ENCODE assay signal across 33 mouse cellular contexts in the genomic region with DNA sequence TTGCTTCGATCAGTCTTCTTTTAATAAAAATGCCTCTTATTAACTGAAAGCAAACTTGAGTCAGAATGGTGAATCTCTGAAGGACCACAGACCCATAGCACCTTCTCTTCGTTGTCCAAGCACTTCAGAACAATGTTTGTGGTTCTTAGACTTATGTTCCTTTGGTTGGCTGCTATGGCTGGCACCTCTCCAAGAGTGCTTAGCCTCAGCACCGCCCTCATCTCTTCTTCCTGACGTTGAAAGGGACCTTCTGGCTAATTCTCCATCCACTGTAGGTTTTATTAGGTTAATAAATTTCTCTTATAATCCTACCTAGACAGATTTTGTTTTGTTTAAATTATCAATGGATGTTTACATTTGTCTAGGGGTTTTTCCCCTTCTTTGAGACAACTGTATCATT. TPM values are rescaled to one million over a fixed set of nuclear protein-coding genes. Genes with fewer than 3 reads are reported as not detected.
DNase-seq lines count a peak whose midpoint lies in the region; ATAC-seq and TF ChIP-seq lines count a peak whose summit lies in the region.
"Had no signal": no experiment of that assay in that cellular context is flagged by ENCODE, and none has a peak within 500 bp of the region (broad histone marks: within the 10 kb centered on the region; RNA-seq: fewer than 3 reads in every experiment).

No protein-coding gene starts in this region.

- no peak overlapping the region for H3K9ac ChIP-seq in kidney, embryonic 16.5 days (replicated peaks; ENCODE audit: low read length)
- no peak overlapping the region for H3K9ac ChIP-seq in hindbrain, embryonic 12.5 days
- H3K9ac ChIP-seq: embryonic facial prominence, embryonic 12.5 days; heart, embryonic 13.5 days; intestine, embryonic 15.5 days; liver, embryonic 15.5 days; midbrain, embryonic 15.5 days; neural tube, embryonic 15.5 days; stomach, embryonic 15.5 days had no signal

- no peak for TF ChIP-seq CTCF in lung, adult 2 months (IDR thresholded peaks at IDR 0.05; ENCODE audit: insufficient read depth, low read length)

- no peak overlapping the region for H3K27ac ChIP-seq in kidney, embryonic 16.5 days (ENCODE audit: low read length)
- no peak overlapping the region for H3K27ac ChIP-seq in hindbrain, embryonic 12.5 days
- H3K27ac ChIP-seq: embryonic facial prominence, embryonic 12.5 days; heart, adult 2 months; heart, embryonic 13.5 days; hindbrain, postnatal 0 days; intestine, embryonic 15.5 days; liver, embryonic 15.5 days; midbrain, embryonic 10.5 days; midbrain, embryonic 15.5 days; neural tube, embryonic 15.5 days; stomach, embryonic 15.5 days had no signal

- no peak overlapping the region for H3K4me3 ChIP-seq in kidney, embryonic 16.5 days (ENCODE audit: low read length)
- no peak overlapping the region for H3K4me3 ChIP-seq in lung, adult 2 months (replicated peaks; ENCODE audit: extremely low read depth, low read depth, low read length)
- H3K4me3 ChIP-seq in hindbrain, embryonic 12.5 days = no peak overlapping the region
- H3K4me3 ChIP-seq: embryonic facial prominence, embryonic 12.5 days; heart, adult 2 months; heart, embryonic 13.5 days; intestine, embryonic 15.5 days; liver, embryonic 15.5 days; midbrain, embryonic 10.5 days; midbrain, embryonic 15.5 days; neural tube, embryonic 15.5 days; stomach, embryonic 15.5 days had no signal

- H3K36me3 ChIP-seq in kidney, embryonic 16.5 days (ENCODE audit: insufficient read depth, low read length) = no peaks in the 10 kb centered on the region
- no peaks in the 10 kb centered on the region for H3K36me3 ChIP-seq in hindbrain, embryonic 12.5 days
- H3K36me3 ChIP-seq: embryonic facial prominence, embryonic 12.5 days; G1E; heart, embryonic 13.5 days; intestine, embryonic 15.5 days; liver, embryonic 15.5 days; midbrain, embryonic 10.5 days; midbrain, embryonic 15.5 days; neural tube, embryonic 15.5 days; stomach, embryonic 15.5 days had no signal

- DNase-seq in heart, adult 11 months = peak; percentile 2
- DNase-seq in heart, postnatal 25 days (ENCODE audit: low spot score) = no peak
- peak; percentile 54 to 61 for DNase-seq in kidney, postnatal 4 days
- peak; percentile 9 for DNase-seq in lung, postnatal 14 days
- no peak for DNase-seq in lung, adult 2 months
- DNase-seq: adrenal gland, postnatal 14 days; cerebellum, adult 11-12 months; cerebellum, adult 9-11 months; embryo, embryonic 11 days; gastrocnemius, postnatal 25 days; heart, adult 2 months; heart, postnatal 10 days; kidney, adult 8-10 months; layer of hippocampus, adult 9-11 months; right cerebral cortex, postnatal 25 days had no signal

- no peak overlapping the region for H3K4me2 ChIP-seq in kidney, embryonic 16.5 days (replicated peaks; ENCODE audit: low read depth, low read length)
- H3K4me2 ChIP-seq in hindbrain, embryonic 12.5 days (replicated peaks) = no peak overlapping the region
- H3K4me2 ChIP-seq: embryonic facial prominence, embryonic 12.5 days; heart, embryonic 13.5 days; intestine, embryonic 15.5 days; liver, embryonic 15.5 days; midbrain, embryonic 15.5 days; neural tube, embryonic 15.5 days; stomach, embryonic 15.5 days had no signal

- intact Hi-C loops in heart, postnatal 25 days (cut with DNase I) = no loop called here

- no peaks in the 10 kb centered on the region for H3K9me3 ChIP-seq in kidney, embryonic 16.5 days (ENCODE audit: low read length)
- 0 out of 2 replicates have a peak, but pooled peaks cover 3% of the 10 kb centered on the region for H3K9me3 ChIP-seq in hindbrain, embryonic 12.5 days (replicated peaks)
- H3K9me3 ChIP-seq: G1E; heart, embryonic 13.5 days; intestine, embryonic 15.5 days; liver, embryonic 15.5 days; midbrain, embryonic 15.5 days; neural tube, embryonic 15.5 days; stomach, embryonic 15.5 days had no signal

- no peaks in the 10 kb centered on the region for H3K4me1 ChIP-seq in kidney, embryonic 16.5 days (ENCODE audit: insufficient read depth, low read length)
- no peaks in the 10 kb centered on the region for H3K4me1 ChIP-seq in lung, adult 2 months (ENCODE audit: control insufficient read depth, insufficient read depth, low read length)
- H3K4me1 ChIP-seq in hindbrain, embryonic 12.5 days = no peaks in the 10 kb centered on the region
- H3K4me1 ChIP-seq: embryonic facial prominence, embryonic 12.5 days; heart, embryonic 13.5 days; intestine, embryonic 15.5 days; liver, embryonic 15.5 days; midbrain, embryonic 10.5 days; midbrain, embryonic 15.5 days; neural tube, embryonic 15.5 days; stomach, embryonic 15.5 days had no signal

- H3K27me3 ChIP-seq in kidney, embryonic 16.5 days (ENCODE audit: insufficient read depth, low read length) = no peaks in the 10 kb centered on the region
- H3K27me3 ChIP-seq in hindbrain, embryonic 12.5 days = no peaks in the 10 kb centered on the region
- H3K27me3 ChIP-seq: embryonic facial prominence, embryonic 12.5 days; heart, embryonic 13.5 days; intestine, embryonic 15.5 days; liver, embryonic 15.5 days; midbrain, embryonic 15.5 days; neural tube, embryonic 15.5 days; stomach, embryonic 15.5 days had no signal

- ATAC-seq in kidney, embryonic 16.5 days (ENCODE audit: low FRiP score, low TSS enrichment) = no peak
- no peak for ATAC-seq in hindbrain, embryonic 12.5 days (ENCODE audit: low FRiP score)
- ATAC-seq: forebrain, embryonic 14.5 days; hindbrain, postnatal 0 days; intestine, embryonic 15.5 days; midbrain, embryonic 15.5 days had no signal

- WGBS in kidney, embryonic 16.5 days = 46% methylated on average over 4 of the region's 4 CpGs
- WGBS in lung, adult 2 months = 37% methylated on average over 4 of the region's 4 CpGs
- 81% methylated on average over 4 of the region's 4 CpGs for WGBS in hindbrain, embryonic 12.5 days

- no peak for TF ChIP-seq POLR2A in lung, adult 2 months (IDR thresholded peaks at IDR 0.05; ENCODE audit: borderline replicate concordance, extremely low read depth, low read depth, low read length)

RNA-seq across cellular contexts. Expression of a gene that starts 2.7 kb away (rescaled TPM):
- not detected for total RNA-seq in heart, postnatal 25 days (2021)
- polyA plus RNA-seq in kidney, embryonic 16.5 days (2015; fragmentation: Nextera tagmentation; extraction: Ambion mirVana) = not detected in 2 replicates
- polyA plus RNA-seq in lung, adult 2 months (2012; rRNA removed) = not detected in 2 replicates
- polyA plus RNA-seq in hindbrain, embryonic 12.5 days (2016; fragmentation: Nextera tagmentation; extraction: Ambion mirVana) = not detected in 2 replicates
- total RNA-seq: adrenal gland, postnatal 14 days; G1E; gastrocnemius, adult 18-20 months; gastrocnemius, postnatal 25 days; heart, adult 2 months; heart, postnatal 10 days; hindbrain, postnatal 0 days; left cerebral cortex, postnatal 10 days; liver, adult 2 months had no signal
- polyA plus RNA-seq: embryonic facial prominence, embryonic 12.5 days; forebrain, embryonic 14.5 days; G1E; heart, adult 2 months; heart, embryonic 13.5 days; hindbrain, embryonic 11.5 days; hindbrain, postnatal 0 days; intestine, embryonic 15.5 days; limb, embryonic 11.5 days; liver, adult 2 months; liver, embryonic 15.5 days; midbrain, embryonic 10.5 days; midbrain, embryonic 15.5 days; neural tube, embryonic 15.5 days; stomach, embryonic 15.5 days had no signal

Comparison
In these comparisons a context has a peak if more than half of its experiments do, and no peak if none do; other contexts are left out.
1. DNase-seq: peak in heart, adult 11 months (single experiment), kidney, postnatal 4 days (2 of 2) and lung, postnatal 14 days (single experiment); none in heart, postnatal 25 days (single experiment) and lung, adult 2 months (single experiment).